Mouse (Mus musculus): Measurements from ENCODE around the gene Stam. TPM values are rescaled to one million over a fixed set of nuclear protein-coding genes. Genes with fewer than 3 reads are reported as not detected.

Stam gene
- 116 and 128 TPM in 2 replicates for polyA plus RNA-seq (2015; fragmentation: Nextera tagmentation; extraction: Ambion mirVana)

DNA sequence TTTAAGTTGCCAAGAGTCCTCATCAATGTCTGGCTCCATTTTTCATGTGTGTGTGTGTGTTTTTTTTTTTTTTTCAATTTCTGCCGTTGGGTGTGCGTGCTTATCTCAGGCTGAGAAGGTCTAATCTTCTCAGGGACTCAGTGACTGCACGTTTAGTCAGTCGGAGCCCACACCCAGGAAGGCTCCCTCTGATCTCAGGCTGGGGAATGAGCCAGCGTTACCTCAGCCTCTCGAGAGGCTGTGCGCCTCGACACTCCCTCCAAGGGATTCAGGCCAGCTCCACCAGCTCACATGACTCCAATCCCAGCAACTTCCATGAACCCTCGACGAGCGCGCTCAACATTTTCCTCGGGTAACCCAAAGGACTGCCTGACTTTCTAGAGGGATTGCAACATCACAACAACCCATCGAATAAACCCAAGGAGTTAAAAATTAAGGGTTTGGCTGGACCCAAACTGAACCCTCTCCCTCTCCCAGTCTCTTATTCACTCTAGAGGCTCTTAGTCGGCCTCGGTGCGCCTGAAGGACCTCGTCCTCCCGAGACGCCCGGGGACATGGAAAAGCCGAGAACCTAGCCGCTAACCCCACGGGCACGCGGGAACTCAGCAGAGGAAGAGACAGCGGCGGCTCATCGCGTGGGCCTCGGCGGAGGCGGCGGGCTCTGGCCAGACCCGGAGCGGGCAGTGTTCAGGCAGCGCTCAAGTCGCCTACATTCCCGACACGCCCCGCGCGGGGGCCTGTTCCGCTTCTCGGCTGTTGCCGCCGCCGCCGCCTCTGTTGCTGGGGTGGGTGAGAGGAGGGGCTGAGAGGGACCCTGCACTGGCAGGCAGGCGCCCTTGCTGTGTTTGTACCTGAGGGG lies at the start of gene Stam:
Gene Stam, plus strand, starts transcription at position 737 of the 859 bp plus-strand sequence.
- ATAC-seq (replicated peaks) = peak; percentile 98

DNA sequence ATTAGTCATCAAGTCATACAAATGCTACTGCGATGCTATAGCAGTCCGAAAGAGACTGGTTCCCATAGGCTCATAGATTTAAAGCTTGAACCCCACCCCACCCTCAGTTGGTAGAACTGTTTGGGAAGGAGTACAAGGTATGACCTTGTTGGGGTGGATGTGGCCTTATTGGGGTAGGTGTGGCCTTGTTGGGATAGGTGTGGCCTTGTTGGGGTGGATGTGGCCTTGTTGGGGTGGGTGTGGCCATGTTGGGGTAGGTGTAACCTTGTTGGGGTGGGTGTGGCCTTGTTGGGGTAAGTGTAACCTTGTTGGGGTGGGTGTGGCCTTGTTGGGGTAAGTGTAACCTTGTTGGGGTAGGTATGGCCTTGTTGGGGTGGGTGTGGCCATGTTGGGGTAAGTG lies 32.6 kb upstream of the Stam start:
- no peak for ATAC-seq (replicated peaks)
- H3K4me1 ChIP-seq = peaks cover 4% of the 10 kb centered on the region; the same call in 1 of the 2 replicates
- no peaks in the 10 kb centered on the region for H3K9me3 ChIP-seq
- no peak overlapping the region for H3K4me3 ChIP-seq
- H3K36me3 ChIP-seq = no peaks in the 10 kb centered on the region
- WGBS = 98% methylated on average over 2 of the region's 2 CpGs
- no peak overlapping the region for H3K27ac ChIP-seq (replicated peaks)
- no peaks in the 10 kb centered on the region for H3K27me3 ChIP-seq
- H3K4me2 ChIP-seq (replicated peaks) = no peak overlapping the region
- no peak overlapping the region for H3K9ac ChIP-seq (replicated peaks)

More for the DNA sequence above, at the start of gene Stam:
- under 1% methylated on average over 44 of the region's 50 CpGs for WGBS
- Histone ChIP-seq H3K27me3 (no peaks in the 10 kb centered on the region), H3K9me3 (no peaks in the 10 kb centered on the region), H3K4me2 (replicated peaks) (peak within 1 kb of the TSS; percentile 63), H3K4me3 (peak within 1 kb of the TSS; percentile 59), H3K36me3 (no peaks in the 10 kb centered on the region), H3K4me1 (peaks cover 24% of the 10 kb centered on the region), H3K9ac (replicated peaks) (peak within 1 kb of the TSS; percentile 86), H3K27ac (replicated peaks) (peak within 1 kb of the TSS; percentile 96)

DNA sequence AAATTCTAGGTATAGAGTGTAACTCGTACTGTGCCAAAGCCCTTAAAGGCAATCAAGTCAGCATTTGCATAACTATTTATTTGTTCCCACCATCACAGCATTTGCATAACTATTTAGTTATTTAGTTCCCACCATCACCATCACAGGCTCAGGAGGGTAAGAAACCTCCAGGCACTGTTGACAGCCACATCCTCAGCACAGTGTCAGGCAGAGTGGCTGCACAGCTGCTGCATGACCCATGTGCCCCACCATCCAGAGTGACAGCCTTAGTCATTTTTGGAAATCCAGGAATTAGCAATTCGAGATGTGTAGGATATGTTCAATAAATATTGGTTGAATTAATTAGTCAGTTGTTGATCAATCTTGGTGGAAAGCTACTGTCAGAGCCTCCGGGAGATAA lies 30.9 kb upstream of the Stam start:
- H3K4me1 ChIP-seq = peaks cover 4% of the 10 kb centered on the region; the same call in 1 of the 2 replicates
- H3K27ac ChIP-seq (replicated peaks) = no peak overlapping the region
- no peak overlapping the region for H3K4me3 ChIP-seq
- 74% methylated on average over 3 of the region's 3 CpGs for WGBS
- no peaks in the 10 kb centered on the region for H3K27me3 ChIP-seq
- H3K9me3 ChIP-seq = no peaks in the 10 kb centered on the region
- H3K36me3 ChIP-seq = no peaks in the 10 kb centered on the region
- ATAC-seq (replicated peaks) = no peak
- H3K4me2 ChIP-seq (replicated peaks) = no peak overlapping the region
- no peak overlapping the region for H3K9ac ChIP-seq (replicated peaks)

DNA sequence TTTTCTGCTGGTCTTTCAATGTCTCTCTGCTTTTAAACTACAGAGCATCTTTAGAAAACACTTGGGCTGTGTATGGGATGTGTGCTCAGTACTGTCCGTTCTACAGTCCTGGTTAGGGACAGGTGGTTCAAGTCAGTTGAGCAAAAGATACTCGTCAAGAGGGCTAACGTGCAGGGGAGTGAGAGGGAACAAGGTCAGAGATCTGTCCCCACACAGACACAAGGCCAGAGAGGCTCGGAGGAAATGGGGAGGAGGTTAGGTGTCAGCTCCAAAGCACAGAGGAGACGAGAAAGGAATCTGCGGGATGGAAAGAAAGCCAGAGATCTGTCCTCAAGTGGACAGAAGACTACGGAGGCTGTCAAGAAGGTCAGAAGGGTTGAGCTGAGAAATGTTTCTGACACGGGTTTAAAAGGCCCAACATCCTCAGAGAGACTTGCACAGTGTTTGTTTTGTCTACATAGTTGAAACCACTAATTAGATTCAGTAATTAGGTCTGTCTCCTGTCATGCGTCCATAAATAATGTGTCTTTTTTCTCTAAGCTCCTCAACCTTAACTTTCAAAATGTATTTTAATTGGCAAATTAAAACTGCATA lies 30.2 kb upstream of the Stam start:
- H3K4me1 ChIP-seq = peaks cover 4% of the 10 kb centered on the region; the same call in 1 of the 2 replicates
- WGBS = 33% methylated on average over 9 of the region's 9 CpGs
- H3K9ac ChIP-seq (replicated peaks) = no peak overlapping the region
- H3K4me3 ChIP-seq = no peak overlapping the region
- H3K36me3 ChIP-seq = no peaks in the 10 kb centered on the region
- no peak overlapping the region for H3K4me2 ChIP-seq (replicated peaks)
- no peaks in the 10 kb centered on the region for H3K27me3 ChIP-seq
- H3K27ac ChIP-seq (replicated peaks) = no peak overlapping the region
- no peaks in the 10 kb centered on the region for H3K9me3 ChIP-seq
- no peak for ATAC-seq (replicated peaks)

DNA sequence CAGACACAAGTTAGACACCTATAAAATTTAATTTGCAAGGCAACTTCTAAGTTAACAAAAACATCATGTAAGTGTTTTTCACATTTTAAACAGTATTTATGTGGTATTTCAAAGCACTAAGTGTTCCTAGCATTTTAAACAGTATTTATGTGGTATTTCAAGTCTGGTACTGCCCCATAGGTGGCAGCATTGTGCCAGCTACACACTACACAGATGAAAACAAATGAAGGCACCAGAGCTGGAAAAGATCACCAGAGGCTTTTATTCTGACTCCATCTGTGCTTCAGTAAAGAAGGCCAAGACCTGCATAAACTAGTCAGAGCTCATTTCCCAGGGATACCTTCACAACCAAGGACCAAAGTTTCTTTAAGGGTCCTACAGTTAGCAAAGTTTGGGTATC lies 25.5 kb upstream of the Stam start:
- no peaks in the 10 kb centered on the region for H3K9me3 ChIP-seq
- no peaks in the 10 kb centered on the region for H3K27me3 ChIP-seq

DNA sequence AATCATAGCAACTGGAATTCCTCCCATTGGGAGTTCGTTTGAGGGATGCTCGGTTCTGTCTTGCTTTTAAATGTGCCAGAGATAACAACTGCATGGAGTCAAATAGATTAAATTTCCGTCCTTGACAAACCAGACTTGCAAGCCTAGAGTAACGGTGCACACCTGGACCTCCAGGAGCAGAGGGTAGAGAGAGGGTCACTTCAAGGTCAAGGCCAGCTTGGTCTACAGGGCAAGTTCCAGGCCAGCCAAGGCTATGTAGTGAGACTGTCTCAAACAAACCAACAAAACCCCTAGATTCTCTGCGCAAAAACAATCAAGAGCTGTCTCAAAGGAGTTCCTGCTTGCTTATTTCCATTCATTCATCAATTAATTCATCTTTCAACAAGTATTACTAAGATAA lies 25.1 kb upstream of the Stam start:
- Histone ChIP-seq H3K4me2 (replicated peaks) (no peak overlapping the region), H3K4me1 (no peaks in the 10 kb centered on the region; the same call in 1 of the 2 replicates), H3K27ac (replicated peaks) (no peak overlapping the region), H3K4me3 (no peak overlapping the region), H3K27me3 (no peaks in the 10 kb centered on the region), H3K9ac (replicated peaks) (no peak overlapping the region), H3K36me3 (no peaks in the 10 kb centered on the region), H3K9me3 (no peaks in the 10 kb centered on the region)
- ATAC-seq (replicated peaks) = peak; percentile 37; the same call in 1 of the 2 replicates
- WGBS = 84% methylated on average over 5 of the region's 5 CpGs

More for the DNA sequence above, 25.5 kb upstream of the Stam start:
- Histone ChIP-seq H3K36me3 (no peaks in the 10 kb centered on the region), H3K4me2 (replicated peaks) (no peak overlapping the region), H3K4me1 (no peaks in the 10 kb centered on the region), H3K4me3 (no peak overlapping the region), H3K27ac (replicated peaks) (no peak overlapping the region), H3K9ac (replicated peaks) (no peak overlapping the region)
- ATAC-seq (replicated peaks) = peak; percentile 92

DNA sequence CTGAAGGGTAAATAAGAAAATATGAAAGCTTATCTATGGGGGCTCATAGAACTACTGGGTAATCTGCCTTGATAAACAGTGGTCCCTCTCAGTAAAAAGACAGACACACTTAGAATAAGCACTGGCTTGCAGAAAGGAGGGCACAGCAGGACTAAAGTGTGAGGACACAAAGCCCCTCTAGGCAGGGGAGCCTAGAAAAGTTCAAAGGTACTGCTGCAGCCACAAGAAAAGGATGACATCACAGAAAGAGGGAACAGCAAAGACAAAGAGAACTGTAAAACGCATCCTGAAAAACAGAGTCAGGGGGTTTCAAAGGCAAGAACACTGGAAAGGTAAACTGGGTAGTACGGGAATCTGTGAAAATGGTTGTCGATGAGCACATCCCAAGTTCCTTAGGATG lies 20.3 kb upstream of the Stam start:
- Histone ChIP-seq H3K4me1 (peaks cover 8% of the 10 kb centered on the region), H3K27ac (replicated peaks) (no peak overlapping the region), H3K4me3 (no peak overlapping the region), H3K4me2 (replicated peaks) (no peak overlapping the region), H3K27me3 (no peaks in the 10 kb centered on the region), H3K9ac (replicated peaks) (no peak overlapping the region), H3K9me3 (no peaks in the 10 kb centered on the region), H3K36me3 (no peaks in the 10 kb centered on the region)
- 36% methylated on average over 3 of the region's 3 CpGs for WGBS
- ATAC-seq (replicated peaks) = no peak

DNA sequence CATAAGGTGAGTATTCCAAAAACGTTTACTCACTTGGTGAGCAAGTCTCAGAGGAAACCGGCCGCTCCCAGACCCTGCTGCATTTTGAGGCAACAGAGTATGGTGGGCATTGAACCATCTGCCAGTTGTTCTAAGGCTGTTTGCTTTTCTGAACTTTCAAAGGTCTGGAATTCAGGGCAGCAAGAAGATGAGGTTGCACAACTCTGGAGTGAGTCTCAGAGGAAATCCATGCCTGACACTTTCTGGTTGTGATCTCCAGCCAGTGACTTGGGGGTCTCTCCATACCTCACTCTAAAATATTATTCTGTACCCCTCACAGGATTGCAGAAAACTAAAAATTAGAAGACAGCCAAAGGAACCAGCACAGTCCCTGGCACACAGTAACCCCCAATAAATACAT lies 19.7 kb upstream of the Stam start:
- no peak overlapping the region for H3K4me3 ChIP-seq
- peaks cover 8% of the 10 kb centered on the region for H3K4me1 ChIP-seq
- no peaks in the 10 kb centered on the region for H3K36me3 ChIP-seq
- H3K9me3 ChIP-seq = no peaks in the 10 kb centered on the region
- H3K4me2 ChIP-seq (replicated peaks) = no peak overlapping the region
- H3K9ac ChIP-seq (replicated peaks) = no peak overlapping the region
- H3K27ac ChIP-seq (replicated peaks) = no peak overlapping the region
- no peaks in the 10 kb centered on the region for H3K27me3 ChIP-seq
- ATAC-seq (replicated peaks) = no peak
- WGBS = 66% methylated on average over 3 of the region's 3 CpGs

DNA sequence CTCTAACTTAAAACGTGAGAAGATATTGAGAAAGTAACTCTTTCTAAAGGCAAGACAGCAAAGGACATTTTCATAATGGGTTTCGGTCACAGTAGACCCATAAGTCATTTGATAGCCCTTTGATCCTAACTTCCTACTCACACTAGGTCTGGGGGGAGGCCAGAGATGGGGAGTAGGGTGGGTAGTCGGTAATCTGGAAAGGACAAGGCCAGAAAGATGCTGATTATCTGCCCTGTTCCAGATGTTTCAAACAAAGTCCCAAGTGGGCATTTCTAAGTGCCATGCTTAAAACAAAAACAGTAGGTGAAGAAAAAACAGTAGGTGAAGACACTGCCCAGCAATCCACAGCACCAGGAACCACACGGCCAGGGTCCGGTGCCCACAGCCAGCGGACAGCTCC lies 19.2 kb upstream of the Stam start:
- H3K9me3 ChIP-seq = no peaks in the 10 kb centered on the region
- peak overlapping the region; percentile 85 for H3K27ac ChIP-seq (replicated peaks)
- 6% methylated on average over 6 of the region's 6 CpGs for WGBS
- peaks cover 8% of the 10 kb centered on the region for H3K4me1 ChIP-seq
- peak overlapping the region; percentile 78 for H3K4me2 ChIP-seq (replicated peaks)
- H3K4me3 ChIP-seq = peak overlapping the region; percentile 66
- H3K27me3 ChIP-seq = no peaks in the 10 kb centered on the region
- no peaks in the 10 kb centered on the region for H3K36me3 ChIP-seq
- peak overlapping the region; percentile 71 for H3K9ac ChIP-seq (replicated peaks)
- peak; percentile 5 for ATAC-seq (replicated peaks)

DNA sequence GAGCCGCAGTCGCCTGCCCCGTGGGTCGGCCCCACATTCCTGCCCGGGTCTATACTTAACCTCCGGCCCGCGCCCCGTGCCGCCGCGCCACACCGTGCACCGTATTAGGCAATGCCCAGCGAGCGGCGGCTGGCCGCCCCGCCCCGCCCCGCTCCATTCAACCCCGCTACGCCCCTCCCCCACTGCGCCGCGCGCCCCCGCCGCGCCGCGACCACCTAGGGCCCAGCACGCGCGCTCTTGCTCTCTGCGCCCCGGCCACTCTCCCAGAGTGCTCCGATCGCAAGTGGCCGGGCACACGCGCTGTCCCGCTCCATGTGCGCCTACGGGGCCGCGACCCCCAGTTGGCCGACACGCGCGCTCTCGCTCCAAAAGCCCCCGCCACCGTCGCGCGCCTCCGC lies 18.7 kb upstream of the Stam start:
- H3K4me3 ChIP-seq = peak overlapping the region; percentile 66
- H3K9me3 ChIP-seq = no peaks in the 10 kb centered on the region
- no peaks in the 10 kb centered on the region for H3K36me3 ChIP-seq
- peak overlapping the region; percentile 71 for H3K9ac ChIP-seq (replicated peaks)
- H3K27me3 ChIP-seq = no peaks in the 10 kb centered on the region
- ATAC-seq (replicated peaks) = peak; percentile 93
- peak overlapping the region; percentile 78 for H3K4me2 ChIP-seq (replicated peaks)
- 1% methylated on average over 54 of the region's 58 CpGs for WGBS
- peak overlapping the region; percentile 85 for H3K27ac ChIP-seq (replicated peaks)
- peaks cover 8% of the 10 kb centered on the region for H3K4me1 ChIP-seq

DNA sequence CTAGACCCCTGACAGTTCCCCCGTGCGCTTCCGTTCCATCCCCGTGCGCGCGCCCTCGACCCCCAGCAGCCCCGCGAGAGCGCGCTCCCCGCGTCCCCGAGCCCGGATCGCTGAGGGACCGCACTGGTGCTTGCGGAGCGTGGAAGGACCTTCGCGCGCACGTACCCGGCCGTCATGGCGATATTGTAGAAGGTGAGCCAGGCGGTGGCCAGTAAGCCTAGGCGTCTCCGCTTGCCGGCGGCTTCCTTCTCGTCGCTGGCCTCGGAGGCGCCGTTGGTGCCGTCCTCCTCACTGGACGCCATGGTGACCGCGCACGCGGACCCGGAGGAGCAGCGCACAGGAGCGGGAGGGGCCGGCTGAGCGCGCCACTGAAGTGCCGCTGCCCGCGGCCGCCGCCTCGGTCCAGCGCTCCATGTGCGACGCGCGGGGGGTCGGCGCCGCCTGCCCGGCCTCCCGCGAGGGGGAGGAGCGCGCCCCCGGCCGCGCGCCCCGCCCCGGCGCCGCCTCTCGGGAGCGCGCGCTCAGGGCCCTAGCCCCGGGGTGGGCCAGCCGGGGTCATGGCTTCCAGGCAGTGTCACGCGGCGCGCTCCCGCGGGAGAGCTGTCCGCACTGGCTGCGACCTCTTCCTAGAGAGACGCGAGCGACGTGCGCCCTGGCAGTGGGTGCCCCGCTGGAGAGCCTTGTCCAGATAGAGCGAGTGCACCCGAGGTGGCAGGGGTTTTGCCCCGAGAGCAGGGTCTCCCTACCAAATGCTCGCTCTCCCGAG lies 18.1 kb upstream of the Stam start, which contains the start of gene Hacd1:
Gene Hacd1, minus strand, starts transcription at position 570 of the 766 bp plus-strand sequence.
- Histone ChIP-seq H3K4me1 (peaks cover 8% of the 10 kb centered on the region), H3K27me3 (no peaks in the 10 kb centered on the region), H3K4me2 (replicated peaks) (peak within 1 kb of the TSS; percentile 78), H3K4me3 (peak within 1 kb of the TSS; percentile 66), H3K9me3 (no peaks in the 10 kb centered on the region), H3K36me3 (no peaks in the 10 kb centered on the region), H3K27ac (replicated peaks) (peak within 1 kb of the TSS; percentile 85), H3K9ac (replicated peaks) (peak within 1 kb of the TSS; percentile 71)
- under 1% methylated on average over 93 of the region's 101 CpGs for WGBS
- ATAC-seq (replicated peaks) = peak; percentile 92

Data from forebrain, embryonic 15.5 days (tissue).